Mouse (Mus musculus) cerebellum, postnatal 25 days (tissue): ENCODE results near the gene Krtcap3.

Source experiments
- DNase-seq, 2 experiments: peaks; one replicate each; pipeline ENCODE4 v3.0.0; 2021; ENCODE audit warnings: mixed read lengths in 2 of 2

Gene Krtcap3

GRCm38 (mm10) chr5:31253806-31254205, 2.3 kb downstream of the Krtcap3 start:
- DNase-seq: no peak

DNA sequence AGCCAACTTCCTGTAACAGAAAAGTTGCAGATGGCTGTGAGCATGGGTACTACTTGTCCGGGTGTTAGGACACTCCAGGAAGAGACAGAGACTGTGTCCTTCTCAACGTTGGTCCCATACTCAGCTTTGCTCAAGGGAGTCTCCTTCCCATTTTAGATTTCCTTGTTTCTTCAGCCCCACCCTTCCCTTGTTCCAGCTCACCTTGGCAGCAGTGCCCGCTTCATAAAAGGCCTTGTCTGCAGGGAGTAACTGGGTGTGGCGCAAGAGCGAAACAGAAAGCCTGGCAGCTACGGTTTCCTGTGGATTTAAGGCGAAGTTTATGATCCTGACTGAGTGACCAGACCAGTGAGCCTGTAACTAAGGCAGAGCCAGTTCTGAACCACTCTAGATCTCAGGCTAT, 3.0 kb downstream of the Krtcap3 start:
- DNase-seq: no peak

GRCm38 (mm10) chr5:31254901-31255300, 3.4 kb downstream of the Krtcap3 start:
- DNase-seq: no peak

GRCm38 (mm10) chr5:31255381-31255780, 3.9 kb downstream of the Krtcap3 start:
- DNase-seq: no peak

GRCm38 (mm10) chr5:31255971-31256370, 4.5 kb downstream of the Krtcap3 start:
- no peak for DNase-seq

GRCm38 (mm10) chr5:31257616-31258015, 6.1 kb downstream of the Krtcap3 start:
- DNase-seq: no peak

DNA sequence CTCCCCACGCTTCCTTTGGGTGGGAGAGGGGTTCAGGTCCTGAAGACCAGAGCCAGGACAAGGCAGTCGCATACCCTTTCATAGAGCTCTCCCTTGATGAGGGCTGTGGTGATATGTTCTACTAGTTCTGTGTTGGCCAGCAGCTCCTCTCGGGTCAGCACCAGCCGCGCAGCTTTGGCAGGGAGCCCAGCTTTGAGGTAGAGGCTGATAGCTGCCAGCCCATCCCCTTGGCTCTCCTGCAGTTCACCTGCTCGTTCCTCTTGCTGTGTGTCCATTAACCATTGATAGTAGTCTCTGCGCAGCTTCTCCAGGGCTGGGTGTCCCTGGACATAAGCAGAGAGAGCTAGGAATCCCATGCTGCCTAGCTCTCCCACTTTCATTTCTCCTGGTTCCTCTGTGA, 14.6 kb downstream of the Krtcap3 start:
- peak; percentile 62 to 76 for DNase-seq

- DNase-seq: no peak
These were observed 16.2 kb downstream of the Krtcap3 start for GRCm38 (mm10) chr5:31267686-31268085.

DNA sequence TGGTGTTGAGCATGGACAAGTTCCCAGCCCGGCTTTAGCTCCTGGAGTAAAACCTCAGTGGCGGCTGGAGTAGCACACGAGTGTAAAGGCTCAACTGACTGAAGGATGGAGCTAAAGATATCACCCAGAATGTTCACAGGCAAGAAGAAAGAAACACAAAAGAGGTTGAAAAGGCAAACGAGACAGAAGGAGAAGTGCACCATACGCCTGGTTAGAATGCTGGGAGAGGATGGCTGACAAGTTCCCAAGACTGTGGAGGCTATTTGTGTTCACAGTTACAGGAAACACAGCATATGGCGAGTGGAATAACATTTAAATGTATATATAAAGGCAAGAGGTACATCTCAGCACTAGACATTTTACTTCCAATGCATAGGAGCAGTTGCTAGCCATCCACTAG, 21.5 kb downstream of the Krtcap3 start:
- DNase-seq: no peak

DNA sequence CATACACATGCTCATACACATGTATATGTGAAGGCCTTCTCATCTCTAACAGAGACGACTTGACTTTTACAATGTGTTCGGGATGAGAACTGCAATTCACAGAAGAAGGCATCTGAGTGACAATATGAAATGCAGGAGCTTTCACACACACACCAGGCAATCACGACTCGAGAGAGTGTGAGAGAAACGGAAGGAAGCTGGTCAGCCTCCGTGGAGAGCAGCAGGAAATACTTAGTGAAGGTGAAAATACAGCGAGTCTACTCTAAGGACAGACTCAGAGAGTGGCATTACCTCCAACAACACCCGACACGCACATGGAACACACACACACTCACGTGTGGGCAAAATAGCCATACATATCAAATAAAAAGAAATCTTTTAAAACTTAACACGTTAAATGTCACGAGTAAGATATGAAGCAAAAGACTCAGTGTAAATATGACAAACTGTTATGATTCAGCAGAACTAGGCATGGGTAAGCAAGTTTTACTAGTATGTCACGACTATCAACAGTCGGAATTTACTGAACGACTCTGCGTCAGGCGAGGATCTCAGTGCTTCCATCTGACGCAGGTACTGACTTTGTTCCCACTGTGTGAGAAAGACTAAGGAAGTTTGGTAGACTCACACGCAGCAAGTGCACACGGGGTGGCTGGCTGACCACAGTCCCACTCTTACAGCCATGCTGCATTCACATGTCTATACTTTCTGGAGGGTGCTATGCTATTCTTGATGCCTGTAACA, 27.9 kb downstream of the Krtcap3 start:
- no peak for DNase-seq

DNA sequence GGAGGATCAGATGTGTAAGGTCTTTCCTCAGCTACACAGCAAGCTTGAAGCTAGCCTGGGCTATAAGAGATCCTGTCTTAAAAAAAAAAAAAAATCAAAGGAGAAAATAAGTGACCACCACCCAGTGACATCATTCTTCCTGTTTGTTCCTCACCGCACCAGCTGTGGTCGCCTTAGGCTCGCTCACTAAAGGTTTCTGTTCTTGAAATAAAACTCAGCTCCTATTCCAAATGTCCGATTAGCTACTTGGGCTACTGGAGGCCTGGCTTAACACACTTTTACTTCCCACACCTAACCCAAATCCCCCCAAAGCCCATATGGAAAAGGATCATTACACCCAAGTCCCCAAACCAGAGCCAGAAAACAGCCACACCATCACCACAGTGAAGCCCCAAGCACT, 36.7 kb downstream of the Krtcap3 start:
- DNase-seq: no peak

DNA sequence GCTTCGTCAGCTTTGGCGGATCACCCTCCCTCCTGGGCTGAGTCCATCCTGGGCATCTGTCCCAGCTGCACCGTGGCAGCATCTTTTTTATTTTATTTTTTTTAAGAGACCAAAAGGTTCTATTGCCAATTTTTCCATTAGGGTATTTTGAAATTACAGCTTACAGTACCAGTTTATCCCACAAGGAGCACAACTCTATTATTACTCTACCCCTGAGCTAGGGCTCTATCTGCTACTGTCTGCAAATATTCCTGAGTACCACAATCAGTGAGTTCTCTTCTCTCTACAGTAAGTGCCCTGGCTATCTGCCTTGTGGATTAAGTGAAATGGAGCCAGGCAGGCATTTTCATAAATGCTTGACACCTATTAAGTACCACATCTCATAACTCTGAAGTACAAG, 37.2 kb downstream of the Krtcap3 start:
- no peak for DNase-seq

GRCm38 (mm10) chr5:31289626-31290230, 38.2 kb downstream of the Krtcap3 start:
- DNase-seq: no peak

DNA sequence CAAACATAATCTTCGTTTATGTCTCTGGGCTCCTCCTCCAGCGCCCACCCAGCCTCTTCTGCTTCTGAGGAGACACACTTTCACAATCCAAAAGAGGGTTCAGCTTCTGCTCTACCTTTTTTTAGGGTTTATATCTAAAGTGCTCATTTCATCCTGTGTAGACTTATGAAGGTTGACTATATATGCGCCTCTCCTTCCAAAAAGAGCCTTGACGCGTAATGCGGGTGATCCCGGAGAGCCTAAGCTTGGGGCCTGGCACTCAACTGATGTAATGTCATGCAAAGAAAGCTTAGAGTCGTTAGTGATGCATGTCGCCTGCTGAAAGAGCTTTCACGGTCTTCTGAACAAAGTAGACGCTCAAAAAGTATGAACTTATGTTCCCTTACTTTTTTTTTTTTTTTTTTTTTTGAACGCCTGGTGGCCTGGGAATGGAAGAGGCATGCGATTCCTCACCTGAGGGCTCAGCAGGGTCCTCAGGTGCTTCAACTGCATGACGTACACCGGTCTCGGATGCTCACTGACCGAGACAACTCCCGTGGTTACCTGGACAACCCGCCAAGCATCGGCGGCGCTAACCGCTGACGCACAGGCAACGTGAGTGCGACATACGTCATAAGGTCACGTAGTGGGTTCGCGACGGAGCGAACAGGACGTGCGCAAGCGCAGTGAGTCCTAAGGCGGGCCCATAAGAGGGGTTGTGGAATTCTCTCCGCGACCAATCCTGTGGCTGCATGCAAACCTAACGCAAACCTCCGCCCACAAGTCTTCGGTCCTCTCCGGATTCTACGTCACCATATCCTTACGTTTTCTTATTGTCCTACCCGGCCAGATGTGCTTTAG, 39.2 kb downstream of the Krtcap3 start, which contains the start of gene Ift172:
TSS of gene Ift172 (minus strand) at position 596 of the 840 bp plus-strand sequence.
- peak; percentile 95 to 97 for DNase-seq

DNA sequence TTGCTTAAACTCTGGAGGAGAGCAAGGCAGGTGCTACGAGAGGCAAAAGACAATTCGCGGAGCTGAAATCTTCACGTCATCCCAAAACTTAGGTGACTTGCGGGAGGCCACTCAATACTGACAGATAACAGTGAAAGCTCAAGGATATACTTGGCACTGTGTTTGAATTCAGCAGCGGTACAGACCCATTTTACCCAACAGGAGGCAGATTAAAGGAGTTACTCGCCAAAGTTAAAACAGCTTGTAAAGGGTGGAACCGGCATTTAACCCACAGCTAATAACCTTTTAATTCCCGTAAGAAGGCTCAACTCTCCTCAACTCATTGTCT, 39.8 kb downstream of the Krtcap3 start:
- DNase-seq: no peak

DNA sequence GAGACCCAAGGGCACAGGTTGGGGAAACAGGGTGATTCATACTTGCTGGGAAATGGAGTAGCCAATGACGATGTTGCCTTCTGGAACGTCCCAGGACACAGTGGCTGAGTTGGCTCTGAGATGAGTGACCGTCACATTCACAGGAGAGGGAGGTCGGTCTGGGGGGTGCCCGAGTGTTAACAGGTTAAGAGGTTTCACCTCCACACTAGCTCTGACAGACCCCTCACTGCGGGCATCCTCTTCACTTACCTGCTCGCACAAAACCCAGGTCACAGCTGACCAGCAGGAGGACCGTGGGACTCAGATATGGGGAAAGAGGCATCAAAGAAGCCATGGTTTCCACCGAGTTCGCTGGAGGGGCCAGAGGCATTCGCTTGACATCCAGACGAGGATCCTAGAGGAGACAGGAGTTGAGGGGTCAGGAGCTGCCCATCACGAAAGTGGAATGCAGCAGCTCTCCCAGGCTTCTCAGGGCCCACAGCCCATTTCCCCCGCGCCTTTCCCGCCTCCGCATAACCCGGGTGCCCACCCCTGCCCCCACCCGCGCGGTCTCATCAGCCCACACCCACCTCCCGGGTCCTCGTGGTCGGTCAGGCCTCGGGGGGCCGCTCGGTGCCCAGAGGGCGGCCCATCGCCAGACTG, 43.6 kb downstream of the Krtcap3 start:
- peak; percentile 38 to 44 for DNase-seq

DNA sequence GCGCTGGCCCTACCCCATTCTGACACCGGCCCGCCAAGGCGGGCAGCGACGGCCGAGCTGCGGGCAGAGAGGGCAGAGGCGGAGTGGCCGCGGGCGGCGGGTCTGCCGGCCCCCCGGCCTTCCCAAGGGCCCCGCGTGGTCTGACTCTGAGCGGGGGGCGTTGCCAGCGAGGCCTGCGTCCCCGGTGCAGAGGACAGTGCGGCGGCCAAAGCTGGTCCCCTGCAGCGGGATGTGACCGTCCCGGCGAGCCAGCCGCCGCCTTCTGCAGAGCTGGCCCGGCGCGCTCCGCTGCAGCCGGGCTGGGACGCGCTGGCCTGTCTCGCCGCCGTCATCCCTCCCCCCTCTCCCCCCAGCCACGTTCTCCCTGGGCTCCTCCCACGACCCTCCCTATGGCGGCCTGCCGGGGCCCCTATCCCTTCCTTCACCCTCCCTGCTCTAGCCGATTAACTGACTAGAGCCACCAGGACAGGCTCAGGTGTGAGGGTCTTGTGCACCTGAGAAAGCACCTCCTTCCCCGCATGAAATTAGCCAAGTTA, 44.2 kb downstream of the Krtcap3 start, which contains the start of gene Fndc4:
TSS of gene Fndc4 (minus strand) at position 475 of the 536 bp plus-strand sequence.
- peak; percentile 77 to 84 for DNase-seq

GRCm38 (mm10) chr5:31297047-31297757, 45.7 kb downstream of the Krtcap3 start, which contains the start of gene Gckr:
Gene Gckr (plus strand): TSS chr5:31297443.
- DNase-seq: no peak

- DNase-seq: no peak
These were observed 46.5 kb downstream of the Krtcap3 start for GRCm38 (mm10) chr5:31297981-31298380.

DNA sequence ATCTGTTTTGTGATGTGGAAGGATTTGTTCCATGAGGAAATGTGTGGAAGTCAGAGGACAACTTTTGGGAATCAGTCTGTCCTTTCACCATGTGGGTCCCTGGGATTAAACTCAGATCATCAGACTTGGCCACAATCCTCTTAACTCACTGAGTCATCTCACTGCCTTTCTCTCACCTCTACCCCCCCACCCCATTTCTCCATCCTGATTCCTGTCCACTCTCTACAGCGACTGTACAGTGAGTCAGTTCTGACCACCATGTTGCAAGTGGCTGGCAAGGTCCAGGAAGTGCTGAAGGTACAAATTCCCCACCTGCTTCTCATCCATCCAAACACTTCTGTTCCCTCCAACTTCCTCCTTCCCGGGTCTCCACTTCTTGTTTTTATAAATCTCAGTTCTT, 47.0 kb downstream of the Krtcap3 start:
- no peak for DNase-seq

- no peak for DNase-seq
These were observed 50.4 kb downstream of the Krtcap3 start for GRCm38 (mm10) chr5:31301866-31302265.
